Mouse (Mus musculus): Measurements from ENCODE around the gene Syngr2.
"Not testable (repeated sequence)": the region's sequence is repeated elsewhere in the genome, so short reads cannot be mapped to it uniquely, and the experiment has no call there.

Syngr2 gene

GRCm38 (mm10) chr11:117806781-117807180 lies 2.7 kb upstream of the Syngr2 start:
- no peak for DNase-seq (ENCODE audit: extremely low read depth, low read depth)

- peak; percentile 72 for DNase-seq (ENCODE audit: extremely low read depth, low read depth)
Observed at GRCm38 (mm10) chr11:117810401-117811046, 1.1 kb downstream of the Syngr2 start.

- DNase-seq (ENCODE audit: extremely low read depth, low read depth) = no peak
Observed at GRCm38 (mm10) chr11:117813867-117814266, 4.4 kb downstream of the Syngr2 start.

GRCm38 (mm10) chr11:117814704-117815366 lies 5.4 kb downstream of the Syngr2 start:
- DNase-seq (ENCODE audit: extremely low read depth, low read depth) = no peak

GRCm38 (mm10) chr11:117815850-117816249 lies 6.4 kb downstream of the Syngr2 start:
- DNase-seq (ENCODE audit: extremely low read depth, low read depth) = not testable (repeated sequence)

GRCm38 (mm10) chr11:117816389-117816996 lies 7.0 kb downstream of the Syngr2 start:
- no peak for DNase-seq (ENCODE audit: extremely low read depth, low read depth)

GRCm38 (mm10) chr11:117819095-117819494 lies 9.6 kb downstream of the Syngr2 start:
- DNase-seq (ENCODE audit: extremely low read depth, low read depth) = no peak

GRCm38 (mm10) chr11:117820173-117820572 lies 10.7 kb downstream of the Syngr2 start:
- no peak for DNase-seq (ENCODE audit: extremely low read depth, low read depth)

- DNase-seq (ENCODE audit: extremely low read depth, low read depth) = no peak
Observed at GRCm38 (mm10) chr11:117821868-117822267, 12.4 kb downstream of the Syngr2 start.

GRCm38 (mm10) chr11:117822728-117823241 lies 13.3 kb downstream of the Syngr2 start:
- DNase-seq (ENCODE audit: extremely low read depth, low read depth) = no peak

- no peak for DNase-seq (ENCODE audit: extremely low read depth, low read depth)
Observed at GRCm38 (mm10) chr11:117823411-117823810, 13.9 kb downstream of the Syngr2 start.

GRCm38 (mm10) chr11:117824060-117824969 lies 14.8 kb downstream of the Syngr2 start:
- peak; percentile 58 for DNase-seq (ENCODE audit: extremely low read depth, low read depth)

GRCm38 (mm10) chr11:117825333-117826101 lies 16.0 kb downstream of the Syngr2 start, which contains the start of the genes Afmid and Tk1:
Afmid (plus strand) TSS chr11:117825924.
Tk1 (minus strand) TSS chr11:117826092.
- DNase-seq (ENCODE audit: extremely low read depth, low read depth) = peak; percentile 80

- DNase-seq (ENCODE audit: extremely low read depth, low read depth) = no peak
Observed at GRCm38 (mm10) chr11:117826164-117826563, 16.7 kb downstream of the Syngr2 start.

GRCm38 (mm10) chr11:117826916-117827315 lies 17.4 kb downstream of the Syngr2 start:
- DNase-seq (ENCODE audit: extremely low read depth, low read depth) = no peak

- no peak for DNase-seq (ENCODE audit: extremely low read depth, low read depth)
Observed at GRCm38 (mm10) chr11:117827386-117827785, 17.9 kb downstream of the Syngr2 start.

GRCm38 (mm10) chr11:117828149-117828887 lies 18.9 kb downstream of the Syngr2 start:
- DNase-seq (ENCODE audit: extremely low read depth, low read depth) = no peak

- DNase-seq (ENCODE audit: extremely low read depth, low read depth) = peak; percentile 83
Observed at GRCm38 (mm10) chr11:117828888-117829604, 19.6 kb downstream of the Syngr2 start.

- DNase-seq (ENCODE audit: extremely low read depth, low read depth) = no peak
Observed at GRCm38 (mm10) chr11:117829671-117830215, 20.3 kb downstream of the Syngr2 start.

All from MEL-GATA-1-ER (cell line).